Comparison of ENCODE assay signal across 20 mouse cellular contexts in the genomic region with DNA sequence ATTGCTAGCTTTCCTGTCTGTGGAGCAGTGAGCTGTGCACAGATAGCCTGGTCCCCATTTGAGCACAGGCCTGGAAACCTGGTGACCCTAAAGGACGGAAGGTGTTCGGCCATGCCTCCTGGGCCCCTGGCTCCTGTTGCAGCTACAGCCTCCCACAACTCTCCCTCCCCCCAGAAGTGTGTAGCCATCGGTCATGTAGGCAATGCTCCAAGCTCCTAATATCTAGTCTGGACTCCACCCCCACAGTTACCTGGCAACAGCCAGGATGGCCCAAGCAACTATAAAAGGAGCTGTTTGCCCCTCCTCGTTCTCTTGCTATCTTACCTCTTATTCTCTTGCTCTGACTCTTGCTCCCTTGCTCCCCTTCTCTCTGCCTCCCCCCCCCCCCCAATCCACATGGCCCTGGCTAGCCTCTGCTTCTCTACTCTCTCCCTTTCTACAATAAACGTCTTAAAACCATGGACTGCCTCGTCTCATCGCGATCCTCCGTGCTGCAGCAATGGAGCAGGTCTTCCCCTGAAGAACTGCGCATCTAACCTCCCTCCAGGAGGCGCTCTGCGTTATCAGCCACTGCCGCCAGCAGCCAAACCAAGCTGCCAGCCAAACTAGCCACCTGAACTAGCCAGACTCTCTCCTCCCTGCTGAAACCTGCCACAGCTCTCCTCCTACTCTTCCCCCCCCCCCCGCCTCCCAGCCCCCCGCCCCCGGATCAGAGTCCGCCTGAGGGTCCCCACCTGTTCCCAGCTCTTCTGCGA.
DNase-seq lines count a peak whose midpoint lies in the region; ATAC-seq and TF ChIP-seq lines count a peak whose summit lies in the region.
"Had no signal": no experiment of that assay in that cellular context is flagged by ENCODE, and none has a peak within 500 bp of the region (broad histone marks: within the 10 kb centered on the region; RNA-seq: fewer than 3 reads in every experiment).

No protein-coding gene starts in this region.

- no peaks in the 10 kb centered on the region for H3K4me1 ChIP-seq in kidney, adult 2 months (ENCODE audit: control insufficient read depth, insufficient read depth, low read length)
- peaks cover 4% of the 10 kb centered on the region; the same call in 1 of the 2 replicates for H3K4me1 ChIP-seq in kidney, embryonic 16.5 days (ENCODE audit: insufficient read depth, low read length)
- no peaks in the 10 kb centered on the region for H3K4me1 ChIP-seq in stomach, postnatal 0 days (replicated peaks; ENCODE audit: control insufficient read depth, insufficient read depth)
- H3K4me1 ChIP-seq: lung, embryonic 15.5 days; neural tube, embryonic 12.5 days had no signal

- 47% methylated on average over 16 of the region's 18 CpGs for whole genome bisulfite sequencing in kidney, adult 2 months
- WGBS in kidney, embryonic 16.5 days: 39% methylated on average over 17 of the region's 18 CpGs
- 52% methylated on average over 16 of the region's 18 CpGs for WGBS in stomach, postnatal 0 days

- peak; percentile 21 for DNase-seq in gastrocnemius, adult 18-20 months (ENCODE audit: low spot score)
- DNase-seq in gastrocnemius, postnatal 4 days (ENCODE audit: low spot score in 2 of 2): no peak
- DNase-seq in kidney, adult 2 months: peak; percentile 20
- DNase-seq in ovary, postnatal 36 days (ENCODE audit: low spot score): peak; percentile 40
- DNase-seq in ovary, postnatal 10 days (ENCODE audit: low spot score): no peak
- DNase-seq in stomach, postnatal 0 days (ENCODE audit: low spot score): no peak
- DNase-seq: adrenal gland, adult 8-10 months; B cell, adult 2 months; cerebellum, adult 2 months; gastrocnemius, postnatal 36 days; layer of hippocampus, adult 9-11 months; right cerebral cortex, adult 18-20 months had no signal

- H3K36me3 ChIP-seq in kidney, adult 2 months (ENCODE audit: control insufficient read depth, insufficient read depth, low read length): no peaks in the 10 kb centered on the region
- H3K36me3 ChIP-seq in kidney, embryonic 16.5 days (ENCODE audit: insufficient read depth, low read length): no peaks in the 10 kb centered on the region
- H3K36me3 ChIP-seq in stomach, postnatal 0 days (ENCODE audit: control insufficient read depth, insufficient read depth, low read length): no peaks in the 10 kb centered on the region
- H3K36me3 ChIP-seq: embryonic facial prominence, embryonic 10.5 days; lung, embryonic 15.5 days; midbrain, embryonic 12.5 days; neural tube, embryonic 12.5 days had no signal

- no peaks in the 10 kb centered on the region for H3K9me3 ChIP-seq in kidney, embryonic 16.5 days (ENCODE audit: low read length)
- no peaks in the 10 kb centered on the region for H3K9me3 ChIP-seq in stomach, postnatal 0 days (ENCODE audit: control insufficient read depth, low read length)
- H3K9me3 ChIP-seq: embryonic facial prominence, embryonic 10.5 days; lung, embryonic 15.5 days; midbrain, embryonic 12.5 days; neural tube, embryonic 12.5 days had no signal

- TF ChIP-seq POLR2A in kidney, adult 2 months (IDR thresholded peaks at IDR 0.05; ENCODE audit: low read depth, low read length): no peak

- TF ChIP-seq CTCF in kidney, adult 2 months (conservative IDR thresholded peaks at IDR 0.05; ENCODE audit: insufficient read depth, insufficient read length, low read depth, low read length): 0 out of 2 replicates have a peak, but pooled peaks have one; percentile 4
- TF ChIP-seq CTCF in stomach, postnatal 0 days (IDR thresholded peaks at IDR 0.05; ENCODE audit: low read depth): peak; percentile 37

- no peak for TF ChIP-seq EP300 in stomach, postnatal 0 days (optimal IDR thresholded peaks at IDR 0.05)

- H3K27me3 ChIP-seq in kidney, adult 2 months (replicated peaks; ENCODE audit: control insufficient read depth, insufficient read depth, low read length): no peaks in the 10 kb centered on the region
- no peaks in the 10 kb centered on the region for H3K27me3 ChIP-seq in kidney, embryonic 16.5 days (ENCODE audit: insufficient read depth, low read length)
- H3K27me3 ChIP-seq in stomach, postnatal 0 days (ENCODE audit: control insufficient read depth, insufficient read depth, low read length): no peaks in the 10 kb centered on the region
- H3K27me3 ChIP-seq: lung, embryonic 15.5 days; neural tube, embryonic 12.5 days; Patski had no signal

- no peak overlapping the region for H3K9ac ChIP-seq in kidney, embryonic 16.5 days (replicated peaks; ENCODE audit: low read length)
- H3K9ac ChIP-seq in stomach, postnatal 0 days (ENCODE audit: low read length): no peak overlapping the region
- H3K9ac ChIP-seq: lung, embryonic 15.5 days; midbrain, embryonic 12.5 days; neural tube, embryonic 12.5 days had no signal

- no peak overlapping the region for H3K4me3 ChIP-seq in kidney, adult 2 months (ENCODE audit: insufficient read depth, low read depth, low read length)
- H3K4me3 ChIP-seq in kidney, embryonic 16.5 days (ENCODE audit: low read length): no peak overlapping the region
- H3K4me3 ChIP-seq in stomach, postnatal 0 days (ENCODE audit: low read depth, low read length): no peak overlapping the region
- H3K4me3 ChIP-seq: embryonic facial prominence, embryonic 10.5 days; lung, embryonic 15.5 days; midbrain, embryonic 12.5 days; neural tube, embryonic 12.5 days had no signal

- H3K27ac ChIP-seq in kidney, adult 2 months (ENCODE audit: insufficient read depth, low read depth, low read length): no peak overlapping the region
- H3K27ac ChIP-seq in kidney, embryonic 16.5 days (ENCODE audit: low read length): no peak overlapping the region
- H3K27ac ChIP-seq in stomach, postnatal 0 days (replicated peaks): no peak overlapping the region
- H3K27ac ChIP-seq: embryonic facial prominence, embryonic 10.5 days; lung, embryonic 15.5 days; midbrain, embryonic 12.5 days; neural tube, embryonic 12.5 days had no signal

- ATAC-seq in kidney, embryonic 16.5 days (ENCODE audit: low FRiP score, low TSS enrichment): no peak; the same call in 1 of the 2 replicates
- no peak for ATAC-seq in stomach, postnatal 0 days (ENCODE audit: low FRiP score, low TSS enrichment)
- ATAC-seq in erythroblast, adult 5-6 weeks (replicated peaks; ENCODE audit: low FRiP score, poor library complexity, severe bottlenecking): no peak
- ATAC-seq: hindbrain, embryonic 16.5 days; Patski had no signal

- no peak overlapping the region for H3K4me2 ChIP-seq in kidney, embryonic 16.5 days (replicated peaks; ENCODE audit: low read depth, low read length)
- H3K4me2 ChIP-seq in stomach, postnatal 0 days (replicated peaks; ENCODE audit: low read depth): no peak overlapping the region
- H3K4me2 ChIP-seq: lung, embryonic 15.5 days; midbrain, embryonic 12.5 days; neural tube, embryonic 12.5 days had no signal

Comparison
In these comparisons a context has a peak if more than half of its experiments do, and no peak if none do; other contexts are left out.
1. DNase-seq: peak in gastrocnemius, adult 18-20 months (single experiment), kidney, adult 2 months (single experiment) and ovary, postnatal 36 days (single experiment); none in gastrocnemius, postnatal 4 days (0 of 2), ovary, postnatal 10 days (single experiment) and stomach, postnatal 0 days (single experiment).